Mouse (Mus musculus): ENCODE measurements at regions not wholly inside any gene's neighbourhood (a gene's known extent, or its start where the extent isn't known, plus 50 kb on each side); places are given as distances from the start of the nearest gene placed in this dataset.
A peak's percentile ranks its signal among the peaks of the same experiment; 100 is the strongest.

DNA sequence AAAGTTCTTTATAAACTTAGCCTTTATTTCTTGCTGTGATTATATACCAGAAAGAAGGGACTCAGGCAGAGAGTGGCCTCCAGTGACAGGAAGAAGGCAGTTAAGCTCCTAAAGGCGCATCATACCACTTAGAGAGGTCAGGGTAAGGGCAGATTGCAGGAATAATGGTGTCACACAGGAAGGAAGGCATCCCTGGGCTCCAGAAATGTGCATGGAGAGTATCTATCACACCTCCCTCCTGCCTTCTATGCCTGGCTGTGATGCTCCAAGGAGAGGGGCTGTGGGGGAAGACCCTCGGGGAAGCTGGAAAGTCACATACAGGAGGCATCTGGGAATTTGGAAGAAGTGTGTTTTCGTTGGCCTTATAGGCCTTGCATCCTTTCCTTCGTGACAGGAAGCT lies 311.1 kb downstream of the Rps24 start:
- Histone ChIP-seq H3K36me3 (no peaks in the 10 kb centered on the region), H3K9ac (no peak overlapping the region), H3K4me1 (peaks cover 19% of the 10 kb centered on the region), H3K27me3 (no peaks in the 10 kb centered on the region), H3K9me3 (peaks cover 2% of the 10 kb centered on the region; the same call in 1 of the 2 replicates), H3K4me2 (no peak overlapping the region), H3K27ac (no peak overlapping the region), H3K4me3 (no peak overlapping the region)
- WGBS: 65% methylated on average over 4 of the region's 4 CpGs
- ATAC-seq (ENCODE audit: insufficient number of reproducible peaks, insufficient read depth, low FRiP score, low TSS enrichment, low read depth): no peak

GRCm38 (mm10) chr14:24803001-24803655 lies 316.2 kb downstream of the Rps24 start:
- no peak overlapping the region for H3K27ac ChIP-seq
- H3K4me1 ChIP-seq: no peaks in the 10 kb centered on the region
- H3K4me2 ChIP-seq: no peak overlapping the region
- WGBS: 91% methylated on average over 5 of the region's 5 CpGs
- H3K27me3 ChIP-seq: no peaks in the 10 kb centered on the region
- H3K9me3 ChIP-seq: no peaks in the 10 kb centered on the region
- no peak overlapping the region for H3K9ac ChIP-seq
- no peaks in the 10 kb centered on the region for H3K36me3 ChIP-seq
- no peak overlapping the region for H3K4me3 ChIP-seq
- no peak for ATAC-seq (ENCODE audit: insufficient number of reproducible peaks, insufficient read depth, low FRiP score, low TSS enrichment, low read depth)

- no peak overlapping the region for H3K9ac ChIP-seq
- no peak overlapping the region for H3K4me3 ChIP-seq
- H3K4me2 ChIP-seq: no peak overlapping the region
- no peak overlapping the region for H3K27ac ChIP-seq
- H3K27me3 ChIP-seq: no peaks in the 10 kb centered on the region
- no peaks in the 10 kb centered on the region for H3K9me3 ChIP-seq
- no peak for ATAC-seq (ENCODE audit: insufficient number of reproducible peaks, insufficient read depth, low FRiP score, low TSS enrichment, low read depth)
- no peaks in the 10 kb centered on the region for H3K4me1 ChIP-seq
- WGBS: 33% methylated on average over 7 of the region's 7 CpGs
- no peaks in the 10 kb centered on the region for H3K36me3 ChIP-seq
Measured at GRCm38 (mm10) chr14:24807061-24807460, 320.1 kb downstream of the Rps24 start.

DNA sequence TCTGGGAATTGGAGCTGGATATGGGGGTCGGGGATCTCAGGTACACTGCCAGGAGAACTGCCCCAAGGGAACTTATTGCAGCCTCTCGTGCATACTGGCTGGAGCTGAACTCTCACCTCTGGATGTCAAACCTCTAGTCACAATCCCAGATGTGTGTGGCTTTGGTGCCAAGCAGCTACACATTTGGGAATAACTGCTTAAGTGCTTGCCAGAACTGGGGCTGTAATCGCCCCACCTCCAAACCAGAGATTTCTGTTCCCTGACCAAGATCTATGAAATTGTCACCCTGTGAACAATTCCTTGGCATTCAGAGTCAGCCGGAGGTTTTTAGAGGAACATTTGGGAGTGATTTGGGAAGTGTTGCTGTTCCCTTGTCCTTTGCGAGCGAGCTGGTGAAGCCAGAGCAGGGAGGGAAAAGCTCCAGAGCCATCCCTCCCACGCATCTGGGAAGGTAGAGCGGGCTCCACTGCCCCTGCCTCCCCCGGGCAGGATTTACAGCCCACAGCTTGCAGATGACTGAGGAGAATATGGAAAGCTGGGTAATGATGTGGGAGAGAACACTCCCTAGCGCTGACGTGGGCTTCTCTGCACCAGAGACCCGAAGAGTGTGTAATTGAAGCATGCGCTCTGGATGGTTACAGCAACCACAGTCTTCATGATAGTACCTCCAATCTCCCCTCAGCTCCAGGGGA lies 336.1 kb downstream of the Rps24 start:
- ATAC-seq (ENCODE audit: insufficient number of reproducible peaks, insufficient read depth, low FRiP score, low TSS enrichment, low read depth): no peak
- H3K4me1 ChIP-seq: peaks cover 55% of the 10 kb centered on the region
- no peaks in the 10 kb centered on the region for H3K36me3 ChIP-seq
- 33% methylated on average over 13 of the region's 13 CpGs for WGBS
- no peaks in the 10 kb centered on the region for H3K27me3 ChIP-seq
- H3K4me2 ChIP-seq: peak overlapping the region; percentile 24; the same call in 1 of the 2 replicates
- no peaks in the 10 kb centered on the region for H3K9me3 ChIP-seq
- H3K4me3 ChIP-seq: no peak overlapping the region
- H3K27ac ChIP-seq: peak overlapping the region; percentile 82
- 0 out of 2 replicates have a peak overlapping the region, but pooled peaks have one; percentile 46 for H3K9ac ChIP-seq

DNA sequence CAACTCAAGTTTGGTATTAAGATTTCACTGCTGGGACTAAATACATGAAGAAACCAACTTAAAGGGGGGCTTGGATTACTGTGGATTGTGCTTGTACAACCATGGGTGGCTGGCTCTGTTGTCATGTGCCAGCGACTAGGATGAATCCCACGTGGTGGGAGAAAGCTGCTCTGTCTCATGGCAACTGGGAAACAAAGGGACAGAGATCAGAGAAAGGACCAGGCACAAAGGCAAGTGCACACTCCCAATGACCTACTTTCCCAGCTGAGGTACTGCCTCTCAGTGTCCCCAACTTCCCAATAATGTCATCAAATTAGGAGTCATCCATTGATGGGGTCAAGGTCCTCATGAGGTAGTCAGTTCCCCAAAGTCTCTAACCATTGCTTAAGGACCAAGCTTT lies 337.4 kb downstream of the Rps24 start:
- Histone ChIP-seq H3K9me3 (no peaks in the 10 kb centered on the region), H3K27me3 (no peaks in the 10 kb centered on the region), H3K9ac (no peak overlapping the region), H3K36me3 (no peaks in the 10 kb centered on the region), H3K4me2 (no peak overlapping the region), H3K27ac (no peak overlapping the region), H3K4me1 (peaks cover 68% of the 10 kb centered on the region), H3K4me3 (no peak overlapping the region)
- no peak for ATAC-seq (ENCODE audit: insufficient number of reproducible peaks, insufficient read depth, low FRiP score, low TSS enrichment, low read depth)
- 78% methylated on average over 2 of the region's 2 CpGs for WGBS

- H3K4me3 ChIP-seq: no peak overlapping the region
- no peaks in the 10 kb centered on the region for H3K9me3 ChIP-seq
- H3K4me2 ChIP-seq: peak overlapping the region; percentile 28
- no peaks in the 10 kb centered on the region for H3K27me3 ChIP-seq
- H3K27ac ChIP-seq: peak overlapping the region; percentile 85
- no peak overlapping the region for H3K9ac ChIP-seq
- peaks cover 64% of the 10 kb centered on the region for H3K4me1 ChIP-seq
- no peak for ATAC-seq (ENCODE audit: insufficient number of reproducible peaks, insufficient read depth, low FRiP score, low TSS enrichment, low read depth)
- no peaks in the 10 kb centered on the region for H3K36me3 ChIP-seq
- WGBS: 44% methylated on average over 11 of the region's 11 CpGs
Measured at GRCm38 (mm10) chr14:24825722-24826386, 338.9 kb downstream of the Rps24 start.

GRCm38 (mm10) chr14:24826471-24827337 lies 339.8 kb downstream of the Rps24 start:
- H3K27ac ChIP-seq: peak overlapping the region; percentile 85
- no peaks in the 10 kb centered on the region for H3K36me3 ChIP-seq
- H3K4me2 ChIP-seq: peak overlapping the region; percentile 30
- H3K4me1 ChIP-seq: peaks cover 64% of the 10 kb centered on the region
- H3K4me3 ChIP-seq: no peak overlapping the region
- 14% methylated on average over 13 of the region's 13 CpGs for WGBS
- ATAC-seq (ENCODE audit: insufficient number of reproducible peaks, insufficient read depth, low FRiP score, low TSS enrichment, low read depth): no peak
- no peaks in the 10 kb centered on the region for H3K9me3 ChIP-seq
- no peak overlapping the region for H3K9ac ChIP-seq
- H3K27me3 ChIP-seq: no peaks in the 10 kb centered on the region

DNA sequence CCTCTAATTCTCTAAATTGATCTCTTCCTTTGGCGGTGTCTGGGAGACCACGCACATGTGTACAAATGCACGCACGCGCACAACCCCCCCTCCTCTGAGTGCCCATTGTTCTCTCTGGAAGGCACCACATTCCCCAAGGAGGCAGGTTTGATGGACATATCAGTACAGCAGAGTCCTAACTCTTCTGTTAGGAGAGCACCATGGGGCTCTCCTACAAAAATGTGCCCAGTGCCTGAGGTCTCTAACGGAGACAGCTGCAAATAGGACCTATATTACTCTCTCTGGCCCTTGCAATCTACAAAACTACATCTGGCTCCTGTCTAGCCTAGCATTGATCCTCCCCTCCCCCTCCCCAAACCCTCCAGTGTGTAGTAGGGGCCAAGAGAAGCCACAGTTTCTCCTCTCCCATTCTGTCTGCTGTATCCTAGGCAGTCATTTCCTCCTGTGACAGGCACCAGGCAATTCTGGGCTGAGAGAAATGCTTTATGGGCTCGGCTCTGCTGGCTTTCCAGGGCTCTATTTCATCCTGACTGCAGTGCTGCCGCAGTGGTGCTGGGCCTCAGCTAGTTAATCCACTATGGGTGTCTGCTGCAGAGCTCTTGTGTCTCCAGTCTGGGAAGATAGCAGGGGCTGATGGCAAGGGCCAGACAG lies 340.6 kb downstream of the Rps24 start:
- Histone ChIP-seq H3K27me3 (no peaks in the 10 kb centered on the region), H3K9ac (0 out of 2 replicates have a peak overlapping the region, but pooled peaks have one; percentile 12), H3K4me3 (no peak overlapping the region), H3K9me3 (no peaks in the 10 kb centered on the region), H3K27ac (peak overlapping the region; percentile 85), H3K36me3 (no peaks in the 10 kb centered on the region), H3K4me1 (peaks cover 60% of the 10 kb centered on the region), H3K4me2 (peak overlapping the region; percentile 30)
- no peak for ATAC-seq (ENCODE audit: insufficient number of reproducible peaks, insufficient read depth, low FRiP score, low TSS enrichment, low read depth)
- WGBS: 18% methylated on average over 8 of the region's 8 CpGs

DNA sequence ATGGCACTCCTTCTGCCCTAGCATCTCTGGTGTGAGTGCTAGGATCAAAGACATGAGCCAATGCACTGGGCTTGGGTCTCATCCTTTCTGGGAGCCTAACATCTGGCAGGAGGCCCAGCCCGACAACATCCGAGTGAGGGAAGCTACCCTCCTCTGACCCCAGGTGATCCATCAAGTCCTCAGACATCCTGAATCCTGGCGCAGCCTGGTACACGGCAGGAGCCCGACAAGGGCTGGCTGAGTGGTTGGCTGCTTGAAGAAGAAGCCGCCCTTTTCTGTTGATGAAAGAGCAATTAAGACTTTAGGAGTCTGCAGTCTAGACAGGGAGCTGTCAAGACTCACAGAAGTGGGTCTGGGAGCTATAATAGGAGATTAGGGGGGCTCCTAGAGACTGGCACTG lies 342.1 kb downstream of the Rps24 start:
- H3K27ac ChIP-seq: no peak overlapping the region
- H3K4me1 ChIP-seq: peaks cover 45% of the 10 kb centered on the region
- WGBS: 58% methylated on average over 6 of the region's 6 CpGs

DNA sequence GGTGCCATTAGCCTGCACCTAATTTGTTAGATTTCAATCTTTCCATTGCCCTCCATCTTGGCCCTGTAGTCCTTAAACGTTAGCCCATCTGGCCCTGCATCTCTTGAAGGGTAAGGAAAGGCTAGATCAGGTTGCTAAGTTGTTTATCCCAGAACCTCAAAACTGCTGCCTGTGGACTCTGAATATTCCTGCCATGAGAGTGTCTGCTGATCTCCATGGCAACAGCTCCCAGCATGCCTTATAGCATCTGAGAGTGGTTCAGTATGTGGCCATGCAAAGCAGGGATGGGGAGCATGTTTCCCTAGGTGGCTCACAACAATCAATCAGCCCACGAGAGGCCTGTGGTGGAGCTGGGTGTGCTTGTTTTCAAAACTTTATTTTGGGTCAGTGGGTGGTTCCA lies 346.3 kb downstream of the Rps24 start:
- peaks cover 12% of the 10 kb centered on the region for H3K4me1 ChIP-seq
- H3K4me2 ChIP-seq: no peak overlapping the region
- no peak overlapping the region for H3K4me3 ChIP-seq
- no peak overlapping the region for H3K27ac ChIP-seq
- no peaks in the 10 kb centered on the region for H3K36me3 ChIP-seq
- 31% methylated on average over 2 of the region's 2 CpGs for whole genome bisulfite sequencing
- no peaks in the 10 kb centered on the region for H3K9me3 ChIP-seq
- no peak for ATAC-seq (ENCODE audit: insufficient number of reproducible peaks, insufficient read depth, low FRiP score, low TSS enrichment, low read depth)
- no peak overlapping the region for H3K9ac ChIP-seq
- no peaks in the 10 kb centered on the region for H3K27me3 ChIP-seq

More for the DNA sequence above, 342.1 kb downstream of the Rps24 start:
- no peaks in the 10 kb centered on the region for H3K9me3 ChIP-seq
- no peak overlapping the region for H3K4me2 ChIP-seq
- H3K4me3 ChIP-seq: no peak overlapping the region
- ATAC-seq (ENCODE audit: insufficient number of reproducible peaks, insufficient read depth, low FRiP score, low TSS enrichment, low read depth): no peak
- no peaks in the 10 kb centered on the region for H3K27me3 ChIP-seq
- H3K9ac ChIP-seq: no peak overlapping the region
- no peaks in the 10 kb centered on the region for H3K36me3 ChIP-seq

DNA sequence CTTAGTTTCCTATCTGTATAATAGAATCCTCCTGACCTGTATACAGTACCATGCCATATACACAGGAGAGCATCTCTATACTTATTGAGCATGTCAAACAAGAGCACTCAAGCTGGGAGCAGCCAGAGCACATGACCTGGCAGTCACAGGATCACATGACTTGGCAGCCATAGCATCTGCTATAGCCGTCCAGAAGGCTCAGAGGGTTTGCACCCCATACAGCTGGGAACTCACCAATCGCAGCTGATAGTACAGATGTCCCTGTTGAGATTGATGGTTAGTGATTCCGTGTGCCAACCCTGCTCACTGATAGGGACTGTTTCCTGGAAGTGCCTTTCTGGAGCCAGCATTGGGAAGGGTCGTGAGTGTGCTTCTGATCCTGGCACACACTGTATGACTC lies 351.3 kb downstream of the Rps24 start:
- H3K27ac ChIP-seq: no peak overlapping the region
- no peak overlapping the region for H3K4me3 ChIP-seq
- H3K4me2 ChIP-seq: no peak overlapping the region
- 83% methylated on average over 4 of the region's 4 CpGs for WGBS
- H3K9ac ChIP-seq: no peak overlapping the region
- H3K9me3 ChIP-seq: no peaks in the 10 kb centered on the region
- no peaks in the 10 kb centered on the region for H3K36me3 ChIP-seq
- H3K27me3 ChIP-seq: no peaks in the 10 kb centered on the region
- peaks cover 15% of the 10 kb centered on the region for H3K4me1 ChIP-seq
- ATAC-seq (ENCODE audit: insufficient number of reproducible peaks, insufficient read depth, low FRiP score, low TSS enrichment, low read depth): no peak

Measured in embryonic facial prominence, embryonic 13.5 days (tissue).